Mouse (Mus musculus) cerebellum, postnatal 4 days (tissue): ENCODE results near the gene Gm38392.
A peak's percentile ranks its signal among the peaks of the same experiment; 100 is the strongest.
"Not testable (repeated sequence)": the region's sequence is repeated elsewhere in the genome, so short reads cannot be mapped to it uniquely, and the experiment has no call there.

Experiments used
- DNase-seq, 2 experiments: peaks; one replicate each; pipeline ENCODE4 v3.0.0; 2022; ENCODE audit warnings: low spot score in 2 of 2, mixed read lengths in 1 of 2

Gene Gm38392

GRCm38 (mm10) chr3:88276529-88277143 is 10.4 kb downstream of the Gm38392 start:
- peak in 1 of 2 experiments; percentile 14 for DNase-seq

DNA sequence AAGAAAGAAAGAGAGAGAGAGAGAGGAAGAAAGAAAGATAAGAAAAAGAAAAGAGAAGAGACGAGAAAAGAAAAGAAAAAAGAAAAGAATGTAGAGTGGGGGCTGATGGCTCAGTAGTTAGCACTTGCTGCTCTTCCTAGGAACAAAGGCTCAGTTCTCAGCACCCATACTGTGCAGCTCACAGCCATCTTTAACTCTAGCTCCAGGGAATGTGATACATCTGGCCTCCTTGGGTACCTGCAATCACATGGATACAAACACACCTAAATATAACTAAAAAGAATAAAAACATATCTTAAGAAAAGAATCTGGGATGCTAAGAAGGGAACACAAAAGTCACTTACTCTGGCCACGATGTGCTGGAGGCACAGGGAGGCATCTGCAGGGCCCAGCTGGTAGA is 10.9 kb downstream of the Gm38392 start:
- DNase-seq, result no peak

DNA sequence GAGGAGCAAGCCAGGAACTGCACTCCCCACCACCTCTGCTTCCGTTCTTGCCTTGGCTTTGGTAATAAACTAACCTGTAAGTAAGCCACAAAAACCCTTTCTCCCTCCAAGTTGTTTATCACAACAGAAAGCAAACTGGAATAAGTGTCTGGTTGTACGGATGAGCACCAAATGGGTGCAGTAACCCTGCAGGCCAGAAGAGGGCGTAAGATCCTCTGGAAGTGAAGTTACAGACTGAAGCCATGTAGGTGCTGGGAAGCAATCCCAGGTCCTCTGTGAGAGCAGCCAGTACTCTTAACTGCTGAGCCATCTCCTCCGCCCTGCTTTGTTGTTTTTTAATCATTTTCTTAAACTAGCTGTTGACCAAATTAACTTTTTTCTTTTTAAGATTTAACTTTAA is 13.0 kb downstream of the Gm38392 start:
- no peak for DNase-seq

DNA sequence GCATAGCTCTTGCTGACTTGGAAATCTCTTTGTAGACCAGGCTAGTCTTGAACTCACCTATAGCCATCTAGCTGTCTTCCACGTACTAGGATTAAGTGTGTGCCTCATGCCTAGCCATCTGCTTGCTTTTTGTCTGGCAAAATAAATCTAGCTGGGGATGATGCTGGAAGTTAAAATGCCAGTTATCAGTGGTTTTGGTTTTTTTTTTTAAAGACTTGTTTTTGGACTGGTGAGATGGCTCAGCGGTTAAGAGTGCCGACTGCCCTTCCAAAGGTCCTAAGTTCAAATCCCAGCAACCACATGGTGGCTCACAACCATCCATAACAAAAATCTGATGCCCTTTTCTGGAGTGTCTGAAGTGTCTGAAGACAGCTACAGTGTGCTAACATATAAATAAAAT is 15.2 kb downstream of the Gm38392 start:
- no peak for DNase-seq

DNA sequence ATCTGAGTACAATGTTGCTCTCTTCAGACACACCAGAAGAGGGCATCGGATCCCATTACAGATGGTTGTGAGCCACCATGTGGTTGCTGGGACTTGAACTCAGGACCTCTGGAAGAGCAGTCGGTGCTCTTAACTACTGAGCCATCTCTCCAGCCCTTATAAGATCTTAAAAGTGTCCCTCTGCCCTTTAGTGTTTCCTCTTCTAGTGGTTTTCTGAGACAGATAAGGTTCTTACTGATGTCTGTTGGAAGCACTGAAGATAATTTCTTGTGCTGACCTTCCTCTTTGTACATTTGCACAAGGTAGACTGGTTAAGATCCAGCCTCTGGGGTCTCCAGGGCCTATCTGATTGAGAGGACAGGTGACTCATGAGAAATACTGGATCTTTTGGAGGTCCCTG is 15.7 kb downstream of the Gm38392 start:
- DNase-seq, result not testable (repeated sequence)

DNA sequence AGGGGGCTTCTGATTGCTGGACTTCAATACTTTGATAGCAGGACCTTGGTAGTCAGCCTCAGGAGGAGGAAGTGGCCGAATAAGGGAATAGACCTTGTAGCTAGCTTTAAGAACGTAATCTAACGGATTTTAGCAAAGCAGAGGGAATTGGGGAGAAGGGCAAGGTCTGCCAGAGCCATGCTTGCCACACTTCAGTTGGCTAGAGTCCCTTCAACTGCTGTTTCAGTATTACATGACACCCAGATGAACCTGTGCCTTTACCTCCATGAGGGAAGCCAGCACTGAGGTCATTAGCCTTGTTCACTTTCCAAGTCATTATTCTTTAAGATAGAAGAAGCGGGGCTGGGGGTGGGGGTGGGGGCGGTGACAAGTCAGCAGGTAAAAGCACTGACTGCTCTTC is 18.0 kb downstream of the Gm38392 start:
- no peak for DNase-seq

GRCm38 (mm10) chr3:88268014-88268413 is 19.0 kb downstream of the Gm38392 start:
- DNase-seq, result not testable (repeated sequence)

DNA sequence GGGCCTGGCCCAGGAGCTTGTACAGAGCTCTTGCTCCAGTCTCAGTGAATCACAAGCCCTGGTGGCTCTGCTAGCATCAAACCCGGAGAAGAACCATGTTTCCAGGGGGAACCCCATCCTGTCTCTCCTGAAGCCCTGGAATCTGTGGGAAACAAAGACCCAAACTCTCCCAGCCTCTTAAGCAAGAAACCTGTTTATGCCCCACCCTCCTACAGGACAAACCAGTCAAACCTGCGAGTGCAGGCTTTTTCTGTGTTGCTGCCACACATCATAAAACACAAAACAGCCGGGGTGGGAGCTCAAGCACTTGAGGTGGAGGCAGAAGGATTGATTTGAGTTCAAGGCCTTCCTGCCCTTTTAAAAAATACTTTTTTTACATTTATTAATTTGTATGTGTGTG is 24.7 kb downstream of the Gm38392 start:
- no peak for DNase-seq

- DNase-seq, result no peak
Measured at GRCm38 (mm10) chr3:88256382-88256781, 30.6 kb downstream of the Gm38392 start.

DNA sequence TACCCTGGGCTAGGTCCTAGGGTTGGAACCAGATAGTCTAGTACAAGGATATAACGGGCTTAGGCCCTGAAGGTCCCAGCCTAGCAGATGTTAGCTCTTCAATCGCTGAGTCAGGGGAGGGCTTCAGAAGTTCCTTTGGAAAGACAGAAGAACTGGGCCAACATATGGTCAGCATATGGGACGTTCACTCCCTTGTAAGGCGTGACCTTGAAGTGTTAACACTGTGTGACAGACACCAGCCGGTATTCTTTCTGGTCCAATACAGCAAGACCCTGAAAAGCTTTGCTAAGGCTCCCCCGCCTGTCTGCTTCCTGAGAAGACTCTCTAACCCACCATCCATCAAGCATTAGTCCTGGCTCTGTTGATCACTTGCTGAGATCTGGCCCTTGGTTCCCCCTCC is 31.1 kb downstream of the Gm38392 start:
- DNase-seq, result no peak

DNA sequence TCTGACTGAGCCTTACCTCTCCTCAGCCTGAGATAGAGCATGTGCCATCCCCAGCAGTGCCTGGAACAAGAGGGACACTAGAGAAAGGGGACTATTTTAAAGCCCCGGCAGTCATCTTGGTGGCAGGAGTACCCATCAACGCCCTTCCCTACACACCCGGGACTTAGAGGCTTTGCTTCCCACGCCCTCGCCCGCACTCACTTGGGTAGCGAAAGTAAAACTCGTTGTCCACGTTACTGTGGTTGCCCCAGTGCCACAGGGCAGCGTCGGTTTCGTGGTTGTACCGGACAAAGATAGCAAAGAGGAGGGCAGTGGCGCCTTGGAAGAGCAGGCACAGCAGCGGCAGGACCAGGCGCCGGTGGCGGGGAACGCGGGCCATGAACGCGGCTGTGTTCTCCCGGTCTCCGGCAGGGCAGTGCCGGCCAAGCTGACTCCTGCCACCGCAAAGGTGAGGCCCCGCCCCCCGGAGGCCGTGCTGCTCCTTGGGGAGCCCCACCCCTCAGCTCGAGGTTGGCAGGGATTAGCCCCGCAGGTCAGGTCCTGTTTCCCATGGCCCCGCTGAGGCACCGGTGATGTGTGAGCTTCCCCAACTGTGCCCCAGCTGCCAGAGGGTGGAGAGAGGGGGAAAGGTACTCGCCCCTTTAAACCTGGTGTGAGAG is 32.6 kb downstream of the Gm38392 start, which contains the start of gene Rhbg:
Gene Rhbg, minus strand, starts transcription at position 442 of the 659 bp plus-strand sequence.
- peak in 1 of 2 experiments; percentile 21 for DNase-seq

DNA sequence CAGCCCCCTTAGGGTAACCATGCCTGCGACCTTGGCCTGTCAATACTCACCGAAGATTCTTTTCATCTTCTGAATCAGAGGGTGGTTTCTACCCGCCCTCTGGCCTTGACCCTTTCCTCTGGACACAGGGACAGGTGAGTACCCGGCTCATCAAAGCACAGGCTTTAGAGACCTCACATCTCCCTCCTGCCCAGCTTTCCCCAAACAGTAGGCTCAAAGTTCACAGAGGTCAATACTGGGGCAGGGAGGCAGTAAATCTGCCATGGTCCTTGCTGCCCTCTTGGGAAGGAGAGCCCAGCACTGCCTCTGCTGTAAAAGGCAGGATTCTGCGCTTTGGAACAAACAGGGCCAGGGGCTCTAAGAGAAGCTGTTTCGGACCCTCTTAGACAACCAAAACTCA is 34.3 kb downstream of the Gm38392 start:
- DNase-seq, result no peak

DNA sequence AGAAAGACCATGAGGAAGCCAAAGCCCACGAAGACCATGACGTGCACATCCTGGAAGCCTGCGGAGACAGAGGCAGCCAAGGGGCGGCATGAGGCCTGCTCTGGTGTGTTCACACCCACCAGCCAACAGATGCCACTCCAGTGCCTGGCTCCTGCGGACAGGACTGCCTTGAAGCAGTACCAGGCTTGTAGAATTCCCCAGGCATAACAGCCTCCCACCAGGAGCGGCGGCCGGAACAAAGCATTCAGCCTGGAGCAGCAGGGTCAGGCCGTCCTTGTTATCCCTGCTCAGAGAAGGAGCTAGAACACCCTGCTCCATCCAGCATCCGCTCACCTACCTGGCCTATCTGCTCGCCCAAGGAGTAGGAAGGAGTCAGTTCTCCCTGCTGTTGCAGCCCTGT is 38.6 kb downstream of the Gm38392 start:
- peak in 1 of 2 experiments; percentile 12 for DNase-seq

DNA sequence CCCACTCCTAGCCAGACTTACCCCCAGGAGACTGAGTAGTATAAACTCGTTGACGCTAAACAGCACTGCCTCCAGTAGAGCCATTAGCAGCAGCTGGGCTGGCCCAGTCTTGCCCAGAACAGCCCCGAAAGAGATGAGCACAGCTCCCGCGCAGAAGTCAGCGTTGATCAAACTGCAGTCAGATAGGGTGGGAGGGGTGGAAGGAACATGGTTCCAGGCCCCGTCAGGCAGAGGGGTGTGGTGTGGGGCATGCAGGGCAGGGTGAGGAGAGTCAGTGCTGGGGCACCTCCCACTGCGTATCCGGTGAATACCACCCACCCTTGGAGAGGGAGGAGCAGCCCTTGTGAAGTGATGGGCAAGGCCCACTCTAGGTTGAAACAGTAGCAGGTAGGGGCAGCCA is 39.3 kb downstream of the Gm38392 start:
- DNase-seq, result no peak

- peak in 1 of 2 experiments; percentile 82 for DNase-seq
Measured at GRCm38 (mm10) chr3:88245811-88246210, 41.2 kb downstream of the Gm38392 start.

DNA sequence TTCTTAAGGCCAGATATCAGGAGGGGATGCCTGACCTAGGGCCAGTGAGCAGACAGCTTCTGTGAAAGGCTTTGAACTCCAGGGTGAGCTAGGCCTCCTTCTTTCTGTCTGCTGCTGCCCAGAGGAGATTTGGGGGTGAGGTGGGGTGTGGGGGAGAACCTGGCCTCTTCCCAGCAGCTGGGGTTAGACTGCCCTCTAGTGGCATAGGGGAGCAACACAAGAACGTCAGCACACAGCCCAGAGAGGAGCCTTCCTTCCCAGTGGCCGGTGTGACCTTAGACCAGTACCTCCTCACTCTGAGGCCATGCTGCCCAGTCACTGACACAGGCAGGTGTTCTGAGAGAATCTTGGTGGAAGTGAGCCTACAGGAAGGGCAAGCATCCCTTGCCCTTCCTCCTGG is 42.9 kb downstream of the Gm38392 start:
- peak in 1 of 2 experiments; percentile 67 for DNase-seq

GRCm38 (mm10) chr3:88242531-88242930 is 44.5 kb downstream of the Gm38392 start:
- peak; percentile 67 to 90 for DNase-seq

DNA sequence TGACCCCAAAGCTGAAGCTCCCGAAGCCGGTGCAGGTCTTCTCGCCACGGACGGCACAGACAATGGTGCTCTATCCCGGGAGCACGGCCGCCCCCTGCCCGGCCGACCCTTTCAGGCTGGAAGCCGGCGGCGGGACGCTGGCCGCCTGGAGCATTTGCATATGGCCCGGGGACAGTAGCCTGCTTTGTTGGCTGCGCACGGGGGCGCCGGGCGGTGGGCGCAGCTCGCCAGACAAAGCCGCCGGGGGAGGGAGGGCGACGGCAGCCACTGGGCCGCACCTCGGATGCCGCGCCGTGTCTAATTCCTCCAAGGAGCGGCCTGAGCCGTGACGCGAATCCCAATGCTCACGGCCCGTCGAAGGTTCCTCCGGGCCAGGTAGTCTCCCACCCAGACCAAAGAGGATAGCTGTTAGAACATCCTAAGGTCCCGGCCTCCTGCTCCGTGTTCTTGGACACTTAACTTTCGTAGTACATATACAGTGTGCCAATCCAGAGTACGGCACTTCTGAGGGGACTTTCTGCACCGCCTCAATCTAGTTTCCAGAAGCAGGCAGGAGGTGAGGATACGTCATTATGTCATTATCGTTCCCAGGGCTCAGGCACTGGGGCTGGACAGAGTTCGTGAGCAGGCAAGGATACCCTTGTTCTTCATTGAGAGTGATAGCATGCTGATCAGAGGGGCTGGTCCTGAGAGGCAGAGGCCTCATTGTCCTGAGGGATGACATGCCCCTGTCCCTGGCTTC is 45.8 kb downstream of the Gm38392 start:
- peak in 1 of 2 experiments; percentile 51 for DNase-seq

DNA sequence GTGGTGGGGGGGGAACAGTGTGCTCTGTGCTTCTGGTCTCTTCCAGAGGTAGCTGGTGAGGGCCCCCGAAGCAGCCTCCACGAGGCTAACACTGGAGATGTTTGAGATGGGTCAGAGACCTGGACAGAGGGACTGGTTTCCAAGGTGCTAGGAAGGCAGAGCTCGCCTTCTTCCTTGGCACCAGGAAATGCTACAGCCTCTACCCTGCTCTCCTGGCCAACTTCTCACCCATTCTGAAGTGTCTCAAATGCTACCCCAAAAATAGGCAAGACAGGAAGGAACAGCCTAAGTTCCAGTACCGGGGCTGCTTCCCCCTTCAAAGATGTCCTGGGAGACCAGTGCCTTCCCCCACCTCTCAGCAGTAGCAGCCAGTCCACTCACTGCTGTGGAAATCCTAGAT is 47.6 kb downstream of the Gm38392 start:
- no peak for DNase-seq

DNA sequence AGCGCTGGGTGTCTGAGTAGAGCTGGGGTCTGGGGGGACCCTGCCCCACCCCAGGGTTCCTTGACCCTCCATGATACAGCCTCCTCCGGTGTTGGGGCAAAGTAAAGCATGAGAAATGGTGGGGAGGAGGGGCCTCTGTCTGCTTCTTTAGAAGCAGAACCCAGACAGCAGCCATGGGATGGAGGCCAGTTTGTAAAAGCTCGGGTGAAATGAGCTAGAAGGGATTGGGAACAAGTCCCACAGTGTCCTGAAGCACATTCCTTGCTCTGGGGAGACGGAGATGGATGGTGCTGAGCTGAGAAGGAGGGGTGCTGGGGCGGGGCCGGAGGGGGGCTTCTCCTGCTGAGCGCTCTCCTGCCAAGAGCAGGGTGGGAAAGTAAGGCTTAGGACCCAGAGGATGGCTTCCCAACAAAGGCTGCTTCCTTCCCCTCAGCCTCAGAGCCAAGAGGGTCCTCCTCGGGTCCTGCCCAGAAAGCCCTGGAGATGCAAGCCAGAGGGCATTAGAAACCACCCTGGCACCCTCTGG is 48.1 kb downstream of the Gm38392 start:
- peak in 1 of 2 experiments; percentile 44 for DNase-seq

DNA sequence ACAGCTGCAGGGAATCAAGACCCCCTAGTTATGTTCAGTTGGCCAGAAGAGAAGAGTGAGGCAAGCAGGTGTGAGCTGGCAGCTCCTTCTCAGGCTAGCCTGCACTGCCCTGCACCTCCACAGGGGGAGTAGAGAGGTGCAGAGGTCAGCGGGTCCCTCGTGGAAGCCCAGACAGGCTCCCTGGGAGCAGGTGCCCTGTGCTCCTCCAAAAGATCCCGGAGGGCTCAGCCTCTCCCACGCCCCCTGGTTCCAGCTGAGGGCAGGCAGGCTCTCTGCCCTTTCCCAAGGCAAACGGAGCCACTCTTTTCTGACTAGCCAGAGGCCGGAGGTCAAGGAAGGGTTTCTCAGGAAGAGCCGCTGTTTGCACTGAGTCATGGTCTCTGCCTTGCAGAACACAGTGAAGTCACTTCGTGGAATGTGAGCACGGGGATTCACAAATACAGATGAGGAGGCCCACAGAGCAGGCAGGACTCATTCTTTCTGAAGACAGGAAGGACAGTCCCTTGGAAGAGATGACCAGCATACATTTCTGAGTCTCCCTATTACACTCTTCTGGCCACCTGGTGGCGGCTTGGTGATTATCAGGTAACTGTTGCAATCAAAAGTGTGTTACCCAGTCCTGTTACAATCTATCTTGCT is 49.3 kb downstream of the Gm38392 start:
- DNase-seq, result no peak

GRCm38 (mm10) chr3:88237161-88237555 is 49.9 kb downstream of the Gm38392 start:
- no peak for DNase-seq
